Mouse (Mus musculus) myocyte (in vitro differentiated cells): ENCODE results near the gene Plce1. TPM values are rescaled to one million over a fixed set of nuclear protein-coding genes. Genes with fewer than 3 reads are reported as not detected.

Experiments used
- H3K27me3 ChIP-seq: one replicate; pipeline ENCODE4 v1.6.1; 2011; ENCODE audit not compliant: control insufficient read depth, insufficient read depth, insufficient read length
- H3K36me3 ChIP-seq: one replicate; pipeline ENCODE4 v1.6.1; 2011; ENCODE audit not compliant: control insufficient read depth, insufficient read depth
- H3K4me2 ChIP-seq: one replicate; pipeline ENCODE4 v1.6.1; 2011; ENCODE audit warnings: low read depth, control low read depth
- H3K4me3 ChIP-seq: one replicate; pipeline ENCODE4 v1.5.1; 2011; ENCODE audit warnings: mild to moderate bottlenecking, control low read depth, moderate library complexity
- H3K79me2 ChIP-seq: one replicate; pipeline ENCODE4 v1.6.1; 2011; ENCODE audit not compliant: control insufficient read depth, insufficient read depth
- H3ac ChIP-seq: one replicate; pipeline ENCODE4 v1.6.1; 2011; ENCODE audit not compliant: control insufficient read depth, insufficient read length
- CEBPB ChIP-seq: IDR thresholded peaks from 2 replicates; pipeline ENCODE4 v1.6.1; 2011; ENCODE audit warnings: mild to moderate bottlenecking, moderate library complexity; ENCODE audit not compliant: poor library complexity, insufficient read depth, severe bottlenecking
- E2F4 ChIP-seq: IDR thresholded peaks from one replicate; pipeline ENCODE4 v1.6.1; 2011; ENCODE audit warnings: mild to moderate bottlenecking, control low read depth, moderate library complexity; ENCODE audit not compliant: insufficient read depth
- MAX ChIP-seq: IDR thresholded peaks from one replicate; pipeline ENCODE4 v1.6.1; 2011; ENCODE audit warnings: low read depth, mild to moderate bottlenecking, control low read depth
- MYOD1 ChIP-seq, 3 experiments: IDR thresholded peaks; one replicate each; pipeline ENCODE4 v1.6.1; 2011; ENCODE audit warnings: control low read depth in 2 of 3, low read depth in 2 of 3, mild to moderate bottlenecking in 2 of 3, moderate library complexity in 1 of 3; ENCODE audit not compliant: insufficient read length in 2 of 3, control insufficient read depth in 1 of 3
- MYOG ChIP-seq, 3 experiments: IDR thresholded peaks; one replicate each; pipeline ENCODE4 v1.6.1; 2011; ENCODE audit warnings: control low read depth in 2 of 3, low read depth in 2 of 3, mild to moderate bottlenecking in 2 of 3; ENCODE audit not compliant: insufficient read length in 2 of 3, control insufficient read depth in 1 of 3, insufficient read depth in 1 of 3
- POLR2A ChIP-seq: IDR thresholded peaks from one replicate; pipeline ENCODE4 v1.6.1; 2011; ENCODE audit warnings: low read depth, mild to moderate bottlenecking, control low read depth, moderate library complexity; ENCODE audit not compliant: insufficient read length
- POLR2AphosphoS2 ChIP-seq: IDR thresholded peaks from one replicate; pipeline ENCODE4 v1.6.1; 2011; ENCODE audit warnings: low read depth, control low read depth; ENCODE audit not compliant: insufficient read length
- REST ChIP-seq: IDR thresholded peaks from one replicate; pipeline ENCODE4 v1.6.1; 2011; ENCODE audit warnings: mild to moderate bottlenecking, control low read depth, moderate library complexity; ENCODE audit not compliant: insufficient read depth, insufficient read length
- SRF ChIP-seq: IDR thresholded peaks from one replicate; pipeline ENCODE4 v1.6.1; 2011; ENCODE audit warnings: low read depth; ENCODE audit not compliant: control insufficient read depth, insufficient read length
- TCF12 ChIP-seq: IDR thresholded peaks from one replicate; pipeline ENCODE4 v1.6.1; 2011; ENCODE audit warnings: mild to moderate bottlenecking, control low read depth; ENCODE audit not compliant: poor library complexity, insufficient read depth, severe bottlenecking
- TCF3 ChIP-seq: IDR thresholded peaks from one replicate; pipeline ENCODE4 v1.6.1; 2011; ENCODE audit warnings: low read depth, control low read depth; ENCODE audit not compliant: insufficient read length
- USF1 ChIP-seq: IDR thresholded peaks from one replicate; pipeline ENCODE4 v1.6.1; 2011; ENCODE audit warnings: low read depth, mild to moderate bottlenecking, control low read depth, moderate library complexity
- polyA plus RNA-seq: library from polyadenylated mRNA; unstranded; fragments of >200 nt; fragmentation: generic; extraction: Trizol; gene quantifications from one replicate; pipeline ENCODE4 v1.2.1, GENCODE M21; 2012; ENCODE audit warnings: missing spikeins

Gene Plce1
- polyA plus RNA-seq, 1 experiment: 0.01 TPM

- Histone ChIP-seq H3ac (no peak overlapping the region), H3K4me2 (no peak overlapping the region), H3K36me3 (no peaks in the 10 kb centered on the region), H3K27me3 (peaks cover 6% of the 10 kb centered on the region), H3K79me2 (no peaks in the 10 kb centered on the region), H3K4me3 (no peak overlapping the region)
- TF ChIP-seq E2F4 (no peak), MAX (no peak), TCF3 (no peak), USF1 (no peak), MYOD1 (IDR thresholded peaks at IDR 0.05; ENCODE audit: control insufficient read depth in 1 of 3, insufficient read length in 2 of 3, low read depth in 2 of 3) (no peak), POLR2AphosphoS2 (no peak), SRF (no peak), CEBPB (no peak), TCF12 (no peak), MYOG (IDR thresholded peaks at IDR 0.05; ENCODE audit: control insufficient read depth in 1 of 3, insufficient read depth in 1 of 3, insufficient read length in 2 of 3, low read depth in 2 of 3) (no peak), REST (no peak)
These were observed 102.0 kb downstream of the Plce1 start for GRCm38 (mm10) chr19:38582861-38583260.

GRCm38 (mm10) chr19:38587559-38587958 is 106.7 kb downstream of the Plce1 start:
- Histone ChIP-seq H3K4me2 (no peak overlapping the region), H3ac (no peak overlapping the region), H3K27me3 (peaks cover 6% of the 10 kb centered on the region), H3K79me2 (no peaks in the 10 kb centered on the region), H3K36me3 (no peaks in the 10 kb centered on the region), H3K4me3 (no peak overlapping the region)
- TF ChIP-seq TCF3 (no peak), MYOD1 (IDR thresholded peaks at IDR 0.05; ENCODE audit: control insufficient read depth in 1 of 3, insufficient read length in 2 of 3, low read depth in 2 of 3) (peak in 1 of 3 experiments; percentile 18)

DNA sequence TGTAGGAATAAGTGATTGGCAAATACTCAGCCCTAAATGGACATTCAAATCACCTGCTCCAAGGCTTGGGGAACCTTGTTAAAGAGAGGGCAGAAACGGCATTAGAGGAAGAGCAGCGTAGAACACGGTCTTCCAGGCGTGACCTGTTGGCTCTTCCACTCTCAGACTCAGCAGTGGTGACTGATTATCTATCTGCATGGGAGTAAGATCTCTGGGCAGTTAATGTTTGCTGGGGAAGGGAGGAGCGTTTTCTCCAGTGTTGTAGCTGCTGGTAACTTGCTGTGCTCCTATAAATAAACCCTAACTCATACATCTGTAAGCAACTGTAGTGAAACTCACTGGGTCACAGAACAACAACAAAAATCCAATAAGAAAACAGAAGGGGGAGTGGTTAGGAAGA is 108.6 kb downstream of the Plce1 start:
- H3K27me3 ChIP-seq: no peaks in the 10 kb centered on the region
- H3K79me2 ChIP-seq: no peaks in the 10 kb centered on the region
- no peak overlapping the region for H3ac ChIP-seq
- H3K4me3 ChIP-seq: no peak overlapping the region
- no peak overlapping the region for H3K4me2 ChIP-seq
- H3K36me3 ChIP-seq: no peaks in the 10 kb centered on the region
- TF ChIP-seq E2F4 (no peak), MYOD1 (IDR thresholded peaks at IDR 0.05; ENCODE audit: control insufficient read depth in 1 of 3, insufficient read length in 2 of 3, low read depth in 2 of 3) (no peak), POLR2A (no peak), CEBPB (no peak), POLR2AphosphoS2 (no peak)

- Histone ChIP-seq H3K79me2 (no peaks in the 10 kb centered on the region), H3ac (no peak overlapping the region), H3K27me3 (no peaks in the 10 kb centered on the region), H3K4me2 (no peak overlapping the region), H3K36me3 (no peaks in the 10 kb centered on the region), H3K4me3 (no peak overlapping the region)
- TF ChIP-seq SRF (no peak), TCF3 (no peak), CEBPB (no peak), POLR2AphosphoS2 (no peak), MYOD1 (IDR thresholded peaks at IDR 0.05; ENCODE audit: control insufficient read depth in 1 of 3, insufficient read length in 2 of 3, low read depth in 2 of 3) (no peak), USF1 (no peak), E2F4 (no peak), MYOG (IDR thresholded peaks at IDR 0.05; ENCODE audit: control insufficient read depth in 1 of 3, insufficient read depth in 1 of 3, insufficient read length in 2 of 3, low read depth in 2 of 3) (no peak), REST (no peak), MAX (no peak)
These were observed 109.0 kb downstream of the Plce1 start for GRCm38 (mm10) chr19:38589941-38590340.

DNA sequence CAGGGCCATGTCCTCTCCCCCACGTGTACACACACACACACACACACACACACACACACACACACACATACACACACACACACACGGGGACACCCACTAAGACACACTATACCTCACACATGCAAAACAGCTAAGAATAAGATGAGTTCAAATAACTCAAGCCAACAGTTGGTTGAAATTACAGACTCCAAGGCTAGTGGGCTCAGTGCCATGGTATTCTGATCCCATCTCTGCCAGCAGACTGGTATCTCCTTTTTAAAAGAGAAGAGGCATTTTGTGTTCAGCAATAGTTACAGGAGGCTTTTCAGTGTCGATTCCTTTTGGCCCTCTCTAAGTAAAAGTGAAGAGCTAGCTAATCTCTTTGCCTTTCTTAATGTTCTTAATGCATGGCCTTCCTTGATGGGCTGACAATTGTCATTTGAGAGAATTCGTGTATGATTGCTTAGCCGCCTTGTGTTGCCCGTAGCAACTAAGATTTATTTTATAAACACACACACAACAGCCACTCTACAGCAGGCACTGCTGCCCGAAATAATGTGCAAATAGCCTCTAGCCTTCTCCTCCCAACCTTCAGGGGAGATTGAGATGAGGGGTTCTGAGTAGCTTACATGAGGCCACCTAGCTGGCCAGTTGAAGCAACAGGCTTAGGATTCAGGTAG is 111.8 kb downstream of the Plce1 start:
- no peaks in the 10 kb centered on the region for H3K79me2 ChIP-seq
- TF ChIP-seq USF1 (no peak), TCF12 (no peak), POLR2AphosphoS2 (no peak), MYOD1 (IDR thresholded peaks at IDR 0.05; ENCODE audit: control insufficient read depth in 1 of 3, insufficient read length in 2 of 3, low read depth in 2 of 3) (no peak), REST (no peak), MYOG (IDR thresholded peaks at IDR 0.05; ENCODE audit: control insufficient read depth in 1 of 3, insufficient read depth in 1 of 3, insufficient read length in 2 of 3, low read depth in 2 of 3) (no peak), E2F4 (no peak)
- no peak overlapping the region for H3K4me3 ChIP-seq
- H3K27me3 ChIP-seq: no peaks in the 10 kb centered on the region
- no peaks in the 10 kb centered on the region for H3K36me3 ChIP-seq
- H3K4me2 ChIP-seq: peak overlapping the region; percentile 74
- no peak overlapping the region for H3ac ChIP-seq
